In the genomic region with DNA sequence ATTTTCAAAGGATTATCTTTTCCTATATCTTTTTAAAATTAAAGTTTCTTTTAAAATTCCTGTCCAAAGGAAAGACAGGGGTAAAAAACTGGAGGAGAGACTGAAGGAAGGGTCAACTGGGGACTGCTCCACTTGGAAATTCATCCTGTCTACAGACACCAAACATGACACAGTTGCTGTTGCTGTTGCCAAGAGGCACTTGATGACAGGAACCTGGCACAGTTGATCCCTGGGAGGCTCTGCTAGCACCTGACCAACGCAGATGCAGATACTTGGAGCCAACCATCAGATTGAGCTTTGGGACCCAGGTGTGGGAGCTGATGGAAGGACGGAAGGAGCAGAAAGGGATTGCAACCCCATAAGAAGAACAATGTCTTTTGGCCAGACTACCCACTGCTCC, we compare ENCODE assay signal across 42 mouse cellular contexts. TPM values are rescaled to one million over a fixed set of nuclear protein-coding genes. Genes with fewer than 3 reads are reported as not detected.
"Had no signal": no experiment of that assay in that cellular context is flagged by ENCODE, and none has a peak within 500 bp of the region (broad histone marks: within the 10 kb centered on the region; RNA-seq: fewer than 3 reads in every experiment).

No protein-coding gene starts in this region.

- H3K4me1 ChIP-seq: hindbrain, embryonic 13.5 days; hindbrain, embryonic 15.5 days; kidney, embryonic 15.5 days; limb, embryonic 13.5 days; limb, embryonic 15.5 days; liver, embryonic 12.5 days had no signal

- H3K4me3 ChIP-seq: gastrocnemius, adult 2 months; hindbrain, embryonic 13.5 days; hindbrain, embryonic 15.5 days; kidney, embryonic 15.5 days; limb, embryonic 13.5 days; limb, embryonic 15.5 days; liver, embryonic 12.5 days had no signal

- H3K9me3 ChIP-seq: hindbrain, embryonic 13.5 days; hindbrain, embryonic 15.5 days; kidney, embryonic 15.5 days; limb, embryonic 15.5 days had no signal

- H3K9ac ChIP-seq: hindbrain, embryonic 13.5 days; hindbrain, embryonic 15.5 days; kidney, embryonic 15.5 days; limb, embryonic 13.5 days; limb, embryonic 15.5 days; liver, embryonic 12.5 days; liver, embryonic 14.5 days had no signal

- H3K27ac ChIP-seq: gastrocnemius, adult 2 months; hindbrain, embryonic 13.5 days; hindbrain, embryonic 15.5 days; hindbrain, postnatal 0 days; kidney, embryonic 15.5 days; kidney, postnatal 0 days; limb, embryonic 13.5 days; limb, embryonic 15.5 days; liver, embryonic 12.5 days; liver, embryonic 14.5 days had no signal

- H3K4me2 ChIP-seq: hindbrain, embryonic 13.5 days; hindbrain, embryonic 15.5 days; kidney, embryonic 15.5 days; limb, embryonic 13.5 days; limb, embryonic 15.5 days; liver, embryonic 12.5 days had no signal

- ATAC-seq: hindbrain, postnatal 0 days; intestine, embryonic 16.5 days; liver, embryonic 12.5 days had no signal

- H3K36me3 ChIP-seq: hindbrain, embryonic 13.5 days; hindbrain, embryonic 15.5 days; kidney, embryonic 15.5 days; limb, embryonic 13.5 days; limb, embryonic 15.5 days; liver, embryonic 12.5 days had no signal

- DNase-seq: gastrocnemius, adult 2 months; gastrocnemius, postnatal 10 days; gastrocnemius, postnatal 25 days; kidney, adult 11 months; kidney, adult 2 months; kidney, adult 9 months; kidney, postnatal 14 days; kidney, postnatal 36 days; layer of hippocampus, adult 9-11 months; layer of hippocampus, postnatal 36 days; left cerebral cortex, postnatal 4 days; lung, adult 18-20 months had no signal

- H3K27me3 ChIP-seq: hindbrain, embryonic 13.5 days; hindbrain, embryonic 15.5 days; kidney, embryonic 15.5 days; limb, embryonic 13.5 days; limb, embryonic 15.5 days; liver, embryonic 12.5 days had no signal

RNA-seq across cellular contexts. Expression of gene Il1f6, which starts 12.0 kb away (rescaled TPM):
- total RNA-seq: gastrocnemius, adult 2 months; gastrocnemius, postnatal 10 days; gastrocnemius, postnatal 25 days; gastrocnemius, postnatal 4 days; granulocyte monocyte progenitor cell, adult 5-6 weeks; heart, postnatal 14 days; hematopoietic stem cell, adult 5-6 weeks; hindbrain, postnatal 0 days; layer of hippocampus, adult 18-20 months; layer of hippocampus, adult 8-10 months; layer of hippocampus, postnatal 14 days; layer of hippocampus, postnatal 36 days; left cerebral cortex, adult 18-20 months; left cerebral cortex, adult 8-10 months; left cerebral cortex, postnatal 10 days; left cerebral cortex, postnatal 25 days; left cerebral cortex, postnatal 4 days; liver, adult 2 months had no signal
- polyA plus RNA-seq: frontal cortex, adult 2 months; heart, embryonic 14.5 days; heart, embryonic 16.5 days; hindbrain, embryonic 11.5 days; hindbrain, embryonic 13.5 days; hindbrain, embryonic 15.5 days; hindbrain, postnatal 0 days; intestine, embryonic 14.5 days; intestine, embryonic 16.5 days; kidney, adult 2 months; kidney, embryonic 15.5 days; large intestine, adult 2 months; limb, embryonic 11.5 days; limb, embryonic 13.5 days; liver, adult 2 months; liver, embryonic 12.5 days; liver, embryonic 14.5 days; liver, embryonic 16.5 days had no signal

RNA-seq across cellular contexts. Expression of gene Il1f9, which starts 40.9 kb away (rescaled TPM):
- total RNA-seq: gastrocnemius, adult 2 months; gastrocnemius, postnatal 10 days; gastrocnemius, postnatal 25 days; gastrocnemius, postnatal 4 days; heart, postnatal 14 days; hindbrain, postnatal 0 days; layer of hippocampus, adult 18-20 months; layer of hippocampus, adult 8-10 months; layer of hippocampus, postnatal 14 days; layer of hippocampus, postnatal 36 days; left cerebral cortex, adult 18-20 months; left cerebral cortex, adult 8-10 months; left cerebral cortex, postnatal 10 days; left cerebral cortex, postnatal 25 days; left cerebral cortex, postnatal 4 days had no signal
- polyA plus RNA-seq: frontal cortex, adult 2 months; heart, embryonic 14.5 days; heart, embryonic 16.5 days; hindbrain, embryonic 11.5 days; hindbrain, embryonic 13.5 days; hindbrain, embryonic 15.5 days; hindbrain, postnatal 0 days; intestine, embryonic 14.5 days; intestine, embryonic 16.5 days; large intestine, adult 2 months; limb, embryonic 11.5 days; limb, embryonic 13.5 days; liver, adult 2 months; liver, embryonic 12.5 days had no signal

RNA-seq across cellular contexts. Expression of gene Il1f5, which starts 49.6 kb away (rescaled TPM):
- total RNA-seq: gastrocnemius, adult 2 months; gastrocnemius, postnatal 10 days; gastrocnemius, postnatal 25 days; gastrocnemius, postnatal 4 days; granulocyte monocyte progenitor cell, adult 5-6 weeks; heart, postnatal 14 days; hematopoietic stem cell, adult 5-6 weeks; hindbrain, postnatal 0 days; layer of hippocampus, adult 18-20 months; layer of hippocampus, adult 8-10 months; layer of hippocampus, postnatal 14 days; layer of hippocampus, postnatal 36 days; left cerebral cortex, adult 18-20 months; left cerebral cortex, postnatal 10 days; left cerebral cortex, postnatal 4 days; liver, adult 2 months had no signal
- polyA plus RNA-seq: frontal cortex, adult 2 months; heart, embryonic 14.5 days; heart, embryonic 16.5 days; hindbrain, embryonic 11.5 days; hindbrain, embryonic 13.5 days; hindbrain, embryonic 15.5 days; hindbrain, postnatal 0 days; intestine, embryonic 14.5 days; intestine, embryonic 16.5 days; large intestine, adult 2 months; liver, adult 2 months; liver, embryonic 12.5 days; liver, embryonic 14.5 days; liver, embryonic 16.5 days had no signal
